Mouse (Mus musculus) gastrocnemius, adult 2 months (tissue): ENCODE measurements at regions not wholly inside any gene's neighbourhood (a gene's known extent, or its start where the extent isn't known, plus 50 kb on each side); places are given as distances from the start of the nearest gene placed in this dataset.

ENCODE experiments used
- DNase-seq: peaks from one replicate; pipeline ENCODE4 v3.0.0; 2022
- H3K27ac ChIP-seq: fragments of 200-600 bp; 2 replicates; pipeline ENCODE4 v1.8.1; 2022; ENCODE audit warnings: mild to moderate bottlenecking
- H3K4me3 ChIP-seq: fragments of 200-600 bp; 2 replicates; pipeline ENCODE4 v1.8.1; 2022; ENCODE audit warnings: mild to moderate bottlenecking, moderate library complexity
- CTCF ChIP-seq: fragments of 200-600 bp; IDR thresholded peaks from 2 replicates; pipeline ENCODE4 v1.8.1; 2022; ENCODE audit warnings: antibody characterized with exemption, mild to moderate bottlenecking, moderate library complexity
- intact Hi-C: fragments of 180-260 bp; cut with DNase I; formaldehyde crosslinking; loops from one replicate; pipeline ENCODE4 v1.15.1; 2025

GRCm38 (mm10) chr16:24295626-24296440 lies 97.5 kb upstream of the Lpp start:
- intact Hi-C loops, result no loop called here

GRCm38 (mm10) chr16:24284215-24284614 lies 109.1 kb upstream of the Lpp start:
- DNase-seq, result no peak
- TF ChIP-seq CTCF, result no peak
- intact Hi-C loops, result loop anchor here (5.0 kb wide), 1 partner anchor 297 kb away; the partner anchor contains the start of genes Bcl6 and Gm37419
- Histone ChIP-seq H3K4me3 (no peak overlapping the region), H3K27ac (no peak overlapping the region)

More at GRCm38 (mm10) chr16:24295626-24296440, 97.5 kb upstream of the Lpp start:
- H3K27ac ChIP-seq, result no peak overlapping the region
- TF ChIP-seq CTCF, result no peak
- no peak overlapping the region for H3K4me3 ChIP-seq
- DNase-seq, result no peak

- DNase-seq, result peak; percentile 91
- H3K4me3 ChIP-seq, result no peak overlapping the region
- peak; percentile 59 for TF ChIP-seq CTCF
- peak overlapping the region; percentile 84 for H3K27ac ChIP-seq
- intact Hi-C loops, result loop anchor here (5.0 kb wide), 1 partner anchor 295 kb away; the partner anchor contains the start of genes Bcl6 and Gm37419
Observed at GRCm38 (mm10) chr16:24282194-24282683, 111.1 kb upstream of the Lpp start.

GRCm38 (mm10) chr16:24281561-24281960 lies 111.7 kb upstream of the Lpp start:
- H3K4me3 ChIP-seq, result no peak overlapping the region
- intact Hi-C loops, result loop anchor here (5.0 kb wide), 1 partner anchor 294 kb away; the partner anchor contains the start of genes Bcl6 and Gm37419
- peak; percentile 21 for DNase-seq
- no peak for TF ChIP-seq CTCF
- peak overlapping the region; percentile 84 for H3K27ac ChIP-seq

GRCm38 (mm10) chr16:24277857-24278256 lies 115.5 kb upstream of the Lpp start:
- DNase-seq, result no peak
- intact Hi-C loops, result no loop called here
- no peak for TF ChIP-seq CTCF
- H3K4me3 ChIP-seq, result no peak overlapping the region
- H3K27ac ChIP-seq, result no peak overlapping the region

- no peak for TF ChIP-seq CTCF
- intact Hi-C loops, result no loop called here
- no peak overlapping the region for H3K27ac ChIP-seq
- no peak overlapping the region for H3K4me3 ChIP-seq
- DNase-seq, result no peak
Observed at GRCm38 (mm10) chr16:24262701-24263100, 130.6 kb upstream of the Lpp start.

- DNase-seq, result no peak
- intact Hi-C loops, result no loop called here
- no peak overlapping the region for H3K4me3 ChIP-seq
- H3K27ac ChIP-seq, result no peak overlapping the region
- no peak for TF ChIP-seq CTCF
Observed at GRCm38 (mm10) chr16:24259711-24260230, 133.5 kb upstream of the Lpp start.

- intact Hi-C loops, result no loop called here
- DNase-seq, result no peak
- H3K27ac ChIP-seq, result no peak overlapping the region
- no peak overlapping the region for H3K4me3 ChIP-seq
- no peak for TF ChIP-seq CTCF
Observed at GRCm38 (mm10) chr16:24258991-24259390, 134.3 kb upstream of the Lpp start.

GRCm38 (mm10) chr16:24255037-24255436 lies 138.3 kb upstream of the Lpp start:
- Histone ChIP-seq H3K4me3 (no peak overlapping the region), H3K27ac (no peak overlapping the region)
- TF ChIP-seq CTCF, result no peak
- no peak for DNase-seq
- intact Hi-C loops, result no loop called here

- TF ChIP-seq CTCF, result no peak
- intact Hi-C loops, result no loop called here
- no peak for DNase-seq
- Histone ChIP-seq H3K27ac (no peak overlapping the region), H3K4me3 (no peak overlapping the region)
Observed at GRCm38 (mm10) chr16:24254590-24254989, 138.7 kb upstream of the Lpp start.

- intact Hi-C loops, result no loop called here
- no peak for DNase-seq
- no peak for TF ChIP-seq CTCF
- H3K27ac ChIP-seq, result no peak overlapping the region
- H3K4me3 ChIP-seq, result no peak overlapping the region
Observed at GRCm38 (mm10) chr16:24254143-24254542, 139.2 kb upstream of the Lpp start.

- DNase-seq, result peak; percentile 49
- intact Hi-C loops, result no loop called here
- peak overlapping the region; percentile 45 for H3K4me3 ChIP-seq
- TF ChIP-seq CTCF, result no peak
- peak overlapping the region; percentile 81 for H3K27ac ChIP-seq
Observed at GRCm38 (mm10) chr16:24247291-24247690, 146.0 kb upstream of the Lpp start.

GRCm38 (mm10) chr16:24238075-24238555 lies 155.2 kb upstream of the Lpp start:
- intact Hi-C loops, result loop anchor here (1.0 to 5.0 kb wide), 6 partner anchors 81 to 839 kb away; no protein-coding TSS in a partner anchor
- no peak for TF ChIP-seq CTCF
- Histone ChIP-seq H3K27ac (peak overlapping the region; percentile 95), H3K4me3 (no peak overlapping the region)
- DNase-seq, result peak; percentile 94
